Mouse (Mus musculus) MEL (cell line): ENCODE measurements at regions not wholly inside any gene's neighbourhood (a gene's known extent, or its start where the extent isn't known, plus 50 kb on each side); places are given as distances from the start of the nearest gene placed in this dataset.

Experiments used
- CHD1 ChIP-seq: IDR thresholded peaks from 2 replicates; pipeline ENCODE4 v1.6.1; 2012; ENCODE audit warnings: low read depth, mild to moderate bottlenecking, inconsistent platforms, low read length, improper control_type of control experiment
- HCFC1 ChIP-seq: IDR thresholded peaks from 2 replicates; pipeline ENCODE4 v1.6.1; 2012; ENCODE audit warnings: low read depth, mild to moderate bottlenecking, inconsistent platforms, low read length, improper control_type of control experiment, moderate library complexity
- MAZ ChIP-seq: IDR thresholded peaks from 2 replicates; pipeline ENCODE4 v1.6.1; 2012; ENCODE audit warnings: low read depth, mild to moderate bottlenecking, inconsistent platforms, low read length, improper control_type of control experiment

DNA sequence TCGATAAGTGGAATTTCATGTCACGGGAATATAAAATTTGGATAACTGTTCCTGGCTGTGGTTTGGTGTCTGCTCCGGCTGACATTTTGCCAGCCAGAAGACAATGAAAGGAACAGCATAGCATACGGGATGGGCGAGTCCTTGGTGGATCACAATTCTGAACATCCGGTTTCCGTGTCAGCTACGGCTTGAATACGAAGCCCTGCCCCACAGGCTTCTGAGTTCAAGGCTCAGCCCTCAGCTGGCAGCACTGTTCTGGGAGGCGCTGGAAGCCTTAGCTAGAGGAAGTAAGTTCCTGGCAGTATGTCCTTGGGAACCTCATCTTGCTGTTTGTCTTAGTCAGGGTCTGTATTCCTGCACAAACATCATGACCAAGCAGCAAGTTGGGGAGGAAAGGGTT lies 83.7 kb upstream of the Zfp644 start:
- TF ChIP-seq MAZ = no peak
- TF ChIP-seq HCFC1 = no peak
- no peak for TF ChIP-seq CHD1
